Mouse (Mus musculus): ENCODE data around the gene Fam241a. TPM values are rescaled to one million over a fixed set of nuclear protein-coding genes. Genes with fewer than 3 reads are reported as not detected.
A peak's percentile ranks its signal among the peaks of the same experiment; 100 is the strongest.

Fam241a gene
- 47.3 and 55.5 TPM in 2 replicates for polyA plus RNA-seq (2015; fragmentation: Nextera tagmentation; extraction: Ambion mirVana)

GRCm38 (mm10) chr3:127895792-127896541 is at the start of gene Fam241a:
TSS of gene Fam241a (minus strand) at chr3:127896324.
- Histone ChIP-seq H3K27ac (peak within 1 kb of the TSS; percentile 98), H3K4me3 (replicated peaks) (peak within 1 kb of the TSS; percentile 81), H3K9me3 (replicated peaks) (no peaks in the 10 kb centered on the region), H3K4me2 (peak within 1 kb of the TSS; percentile 88), H3K4me1 (replicated peaks) (peaks cover 50% of the 10 kb centered on the region), H3K9ac (peak within 1 kb of the TSS; percentile 88), H3K27me3 (no peaks in the 10 kb centered on the region), H3K36me3 (peaks cover 17% of the 10 kb centered on the region)
- peak; percentile 88 for DNase-seq
- ATAC-seq (ENCODE audit: low read depth) = peak; percentile 86
- under 1% methylated on average over 94 of the region's 94 CpGs for WGBS (ENCODE audit: insufficient replicate concordance)

- Histone ChIP-seq H3K4me3 (replicated peaks) (peak overlapping the region; percentile 61), H3K36me3 (peaks cover 30% of the 10 kb centered on the region), H3K4me2 (peak overlapping the region; percentile 76), H3K4me1 (replicated peaks) (peaks cover 66% of the 10 kb centered on the region), H3K9me3 (replicated peaks) (peaks cover 8% of the 10 kb centered on the region), H3K27me3 (no peaks in the 10 kb centered on the region), H3K27ac (peak overlapping the region; percentile 100), H3K9ac (peak overlapping the region; percentile 76)
- ATAC-seq (ENCODE audit: low read depth) (no peak), DNase-seq (no peak)
- WGBS (ENCODE audit: insufficient replicate concordance) = 84% methylated on average over 11 of the region's 11 CpGs
Measured at GRCm38 (mm10) chr3:127932453-127932852, 36.3 kb upstream of the Fam241a start.

- WGBS (ENCODE audit: insufficient replicate concordance) = 26% methylated on average over 9 of the region's 9 CpGs
Measured at GRCm38 (mm10) chr3:127930326-127931012, 34.3 kb upstream of the Fam241a start.

GRCm38 (mm10) chr3:127929921-127930320 is 33.8 kb upstream of the Fam241a start:
- peak overlapping the region; percentile 76 for H3K4me2 ChIP-seq
- no peaks in the 10 kb centered on the region for H3K27me3 ChIP-seq
- peak overlapping the region; percentile 74 for H3K9ac ChIP-seq
- H3K4me3 ChIP-seq (replicated peaks) = peak overlapping the region; percentile 61
- ATAC-seq (ENCODE audit: low read depth) (peak; percentile 61), DNase-seq (no peak)
- peak overlapping the region; percentile 100 for H3K27ac ChIP-seq
- no peaks in the 10 kb centered on the region for H3K9me3 ChIP-seq (replicated peaks)
- peaks cover 80% of the 10 kb centered on the region for H3K4me1 ChIP-seq (replicated peaks)
- 43% methylated on average over 9 of the region's 9 CpGs for WGBS (ENCODE audit: insufficient replicate concordance)
- peaks cover 13% of the 10 kb centered on the region for H3K36me3 ChIP-seq

More at GRCm38 (mm10) chr3:127930326-127931012, 34.3 kb upstream of the Fam241a start:
- H3K27ac ChIP-seq = peak overlapping the region; percentile 100
- H3K4me3 ChIP-seq (replicated peaks) = peak overlapping the region; percentile 61
- peak; percentile 99 for ATAC-seq (ENCODE audit: low read depth)
- peaks cover 2% of the 10 kb centered on the region; the same call in 1 of the 2 replicates for H3K9me3 ChIP-seq (replicated peaks)
- peak; percentile 86 for DNase-seq
- H3K9ac ChIP-seq = peak overlapping the region; percentile 76
- peaks cover 78% of the 10 kb centered on the region for H3K4me1 ChIP-seq (replicated peaks)
- no peaks in the 10 kb centered on the region for H3K27me3 ChIP-seq
- peaks cover 16% of the 10 kb centered on the region for H3K36me3 ChIP-seq
- H3K4me2 ChIP-seq = peak overlapping the region; percentile 76

GRCm38 (mm10) chr3:127926635-127927183 is 30.6 kb upstream of the Fam241a start:
- no peaks in the 10 kb centered on the region for H3K27me3 ChIP-seq
- no peaks in the 10 kb centered on the region for H3K36me3 ChIP-seq
- no peak overlapping the region for H3K4me2 ChIP-seq
- peaks cover 59% of the 10 kb centered on the region for H3K4me1 ChIP-seq (replicated peaks)
- no peak for DNase-seq
- 53% methylated on average over 9 of the region's 9 CpGs for WGBS (ENCODE audit: insufficient replicate concordance)
- no peaks in the 10 kb centered on the region for H3K9me3 ChIP-seq (replicated peaks)
- peak overlapping the region; percentile 50 for H3K27ac ChIP-seq
- no peak for ATAC-seq (ENCODE audit: low read depth)
- no peak overlapping the region for H3K9ac ChIP-seq
- H3K4me3 ChIP-seq (replicated peaks) = no peak overlapping the region

- H3K4me2 ChIP-seq = no peak overlapping the region
- no peak overlapping the region for H3K4me3 ChIP-seq (replicated peaks)
- ATAC-seq (ENCODE audit: low read depth) = no peak
- H3K9ac ChIP-seq = no peak overlapping the region
- H3K36me3 ChIP-seq = no peaks in the 10 kb centered on the region
- H3K27ac ChIP-seq = no peak overlapping the region
- no peaks in the 10 kb centered on the region for H3K27me3 ChIP-seq
- no peak for DNase-seq
- 29% methylated on average over 2 of the region's 2 CpGs for WGBS (ENCODE audit: insufficient replicate concordance)
- H3K9me3 ChIP-seq (replicated peaks) = no peaks in the 10 kb centered on the region
- peaks cover 40% of the 10 kb centered on the region for H3K4me1 ChIP-seq (replicated peaks)
Measured at GRCm38 (mm10) chr3:127924464-127924863, 28.3 kb upstream of the Fam241a start.

GRCm38 (mm10) chr3:127923183-127923582 is 27.1 kb upstream of the Fam241a start:
- Histone ChIP-seq H3K4me2 (no peak overlapping the region), H3K27me3 (no peaks in the 10 kb centered on the region), H3K36me3 (no peaks in the 10 kb centered on the region), H3K4me3 (replicated peaks) (no peak overlapping the region), H3K9me3 (replicated peaks) (no peaks in the 10 kb centered on the region), H3K9ac (no peak overlapping the region), H3K4me1 (replicated peaks) (peaks cover 29% of the 10 kb centered on the region), H3K27ac (no peak overlapping the region)
- WGBS (ENCODE audit: insufficient replicate concordance) = 42% methylated on average over 2 of the region's 2 CpGs
- no peak for ATAC-seq (ENCODE audit: low read depth)
- DNase-seq = no peak

GRCm38 (mm10) chr3:127922125-127922524 is 26.0 kb upstream of the Fam241a start:
- no peak overlapping the region for H3K27ac ChIP-seq
- H3K9ac ChIP-seq = no peak overlapping the region
- no peaks in the 10 kb centered on the region for H3K36me3 ChIP-seq
- 76% methylated on average over 5 of the region's 5 CpGs for WGBS (ENCODE audit: insufficient replicate concordance)
- no peak overlapping the region for H3K4me2 ChIP-seq
- no peaks in the 10 kb centered on the region for H3K9me3 ChIP-seq (replicated peaks)
- ATAC-seq (ENCODE audit: low read depth) (no peak), DNase-seq (no peak)
- H3K4me3 ChIP-seq (replicated peaks) = no peak overlapping the region
- peaks cover 26% of the 10 kb centered on the region for H3K4me1 ChIP-seq (replicated peaks)
- H3K27me3 ChIP-seq = no peaks in the 10 kb centered on the region

- Histone ChIP-seq H3K9ac (no peak overlapping the region), H3K4me1 (replicated peaks) (peaks cover 32% of the 10 kb centered on the region), H3K36me3 (no peaks in the 10 kb centered on the region), H3K27ac (no peak overlapping the region), H3K4me2 (peak overlapping the region; percentile 40), H3K27me3 (0 out of 2 replicates have a peak, but pooled peaks cover 20% of the 10 kb centered on the region), H3K9me3 (replicated peaks) (no peaks in the 10 kb centered on the region), H3K4me3 (replicated peaks) (peak overlapping the region; percentile 18; the same call in 1 of the 2 replicates)
- no peak for DNase-seq
- 47% methylated on average over 9 of the region's 9 CpGs for WGBS (ENCODE audit: insufficient replicate concordance)
- no peak for ATAC-seq (ENCODE audit: low read depth)
Measured at GRCm38 (mm10) chr3:127917999-127918661, 22.0 kb upstream of the Fam241a start.

- Histone ChIP-seq H3K4me1 (replicated peaks) (peaks cover 32% of the 10 kb centered on the region), H3K9me3 (replicated peaks) (no peaks in the 10 kb centered on the region), H3K27me3 (peaks cover 26% of the 10 kb centered on the region), H3K4me2 (peak overlapping the region; percentile 40), H3K4me3 (replicated peaks) (0 out of 2 replicates have a peak overlapping the region, but pooled peaks have one; percentile 18), H3K27ac (no peak overlapping the region), H3K36me3 (no peaks in the 10 kb centered on the region), H3K9ac (no peak overlapping the region)
- ATAC-seq (ENCODE audit: low read depth) = no peak
- WGBS (ENCODE audit: insufficient replicate concordance) = 64% methylated on average over 3 of the region's 3 CpGs
- no peak for DNase-seq
Measured at GRCm38 (mm10) chr3:127917549-127917948, 21.4 kb upstream of the Fam241a start.
